Mouse (Mus musculus) natural killer cell, adult 2 months (primary cell): Measurements from ENCODE around the gene Haspin.
"Not testable (repeated sequence)": the region's sequence is repeated elsewhere in the genome, so short reads cannot be mapped to it uniquely, and the experiment has no call there.

Experiments
- DNase-seq, 2 experiments: peaks; one replicate each; pipeline ENCODE4 v3.0.0; 2022; ENCODE audit warnings: low spot score in 2 of 2

Haspin gene

GRCm38 (mm10) chr11:73146026-73146974, 8.2 kb upstream of the Haspin start:
- DNase-seq = no peak

- no peak for DNase-seq
Observed at GRCm38 (mm10) chr11:73144261-73144681, 6.2 kb upstream of the Haspin start.

- DNase-seq = no peak
Observed at GRCm38 (mm10) chr11:73137116-73137515, 978 bp downstream of the Haspin start.

DNA sequence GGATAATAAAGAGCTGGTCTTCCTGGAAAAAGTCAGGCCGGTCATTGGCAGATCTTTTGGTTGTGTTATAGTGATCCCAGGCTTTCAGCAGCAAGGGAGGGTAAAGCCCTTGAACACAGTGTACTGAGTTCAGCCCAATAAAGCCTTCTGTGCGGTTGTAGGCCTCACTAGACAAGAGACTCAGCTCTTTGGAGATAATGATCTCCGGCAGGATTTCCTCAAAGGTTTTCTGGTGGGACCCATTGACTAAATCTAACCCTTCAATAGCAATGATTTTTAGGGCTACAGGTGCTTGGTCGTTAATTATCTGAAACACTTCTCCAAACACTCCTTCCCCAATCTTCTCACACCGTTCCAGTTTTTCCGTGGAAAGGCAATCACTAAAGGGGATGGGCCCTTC, 1.5 kb downstream of the Haspin start:
- no peak for DNase-seq

GRCm38 (mm10) chr11:73134222-73134621, 3.9 kb downstream of the Haspin start:
- no peak for DNase-seq

GRCm38 (mm10) chr11:73132999-73133398, 5.1 kb downstream of the Haspin start:
- DNase-seq = peak; percentile 26 to 47

DNA sequence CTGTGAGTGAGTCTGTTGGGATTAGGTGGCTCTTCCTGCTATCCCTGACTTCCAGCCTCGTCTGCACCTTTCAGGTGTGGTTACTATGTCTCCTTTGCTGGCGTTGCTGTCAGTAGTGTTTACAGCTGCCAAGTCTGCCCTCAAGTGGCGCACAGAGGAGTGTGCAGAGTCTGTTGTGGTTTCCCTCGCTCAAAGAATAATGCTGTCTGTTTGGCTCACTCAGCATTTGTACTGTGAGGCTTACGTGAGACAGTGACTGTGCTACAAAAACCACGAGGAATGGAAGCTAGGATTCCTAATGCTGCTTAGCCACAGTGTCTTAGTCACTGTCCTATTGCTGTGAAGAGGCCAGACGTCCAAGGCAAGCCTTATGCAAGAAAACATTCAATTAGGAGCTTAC, 7.1 kb downstream of the Haspin start:
- DNase-seq = peak; percentile 46 to 53

- no peak for DNase-seq
Observed at GRCm38 (mm10) chr11:73126495-73126894, 11.6 kb downstream of the Haspin start.

DNA sequence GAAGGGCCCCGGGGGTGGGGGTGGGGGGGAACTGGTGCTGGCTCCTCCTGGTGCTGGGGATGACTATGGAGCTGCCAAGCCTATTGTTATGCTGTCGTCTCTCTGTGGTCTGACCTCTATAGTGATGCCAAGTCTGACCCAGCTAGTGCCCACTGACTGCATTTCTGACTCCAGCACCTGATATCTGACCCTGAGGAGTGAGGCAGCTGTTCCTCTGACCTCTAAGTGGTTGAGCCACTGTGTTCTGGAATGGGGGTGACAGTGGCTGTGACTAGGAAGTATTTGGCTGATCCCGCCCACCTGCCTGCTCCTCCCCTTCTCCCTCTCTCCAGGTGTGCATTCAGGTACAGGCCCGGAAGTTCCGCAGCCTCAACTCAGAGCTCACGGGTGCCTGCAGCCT, 26.7 kb downstream of the Haspin start:
- DNase-seq = no peak

GRCm38 (mm10) chr11:73109941-73110340, 28.2 kb downstream of the Haspin start:
- DNase-seq = no peak

GRCm38 (mm10) chr11:73108898-73109625, 29.0 kb downstream of the Haspin start:
- no peak for DNase-seq

DNA sequence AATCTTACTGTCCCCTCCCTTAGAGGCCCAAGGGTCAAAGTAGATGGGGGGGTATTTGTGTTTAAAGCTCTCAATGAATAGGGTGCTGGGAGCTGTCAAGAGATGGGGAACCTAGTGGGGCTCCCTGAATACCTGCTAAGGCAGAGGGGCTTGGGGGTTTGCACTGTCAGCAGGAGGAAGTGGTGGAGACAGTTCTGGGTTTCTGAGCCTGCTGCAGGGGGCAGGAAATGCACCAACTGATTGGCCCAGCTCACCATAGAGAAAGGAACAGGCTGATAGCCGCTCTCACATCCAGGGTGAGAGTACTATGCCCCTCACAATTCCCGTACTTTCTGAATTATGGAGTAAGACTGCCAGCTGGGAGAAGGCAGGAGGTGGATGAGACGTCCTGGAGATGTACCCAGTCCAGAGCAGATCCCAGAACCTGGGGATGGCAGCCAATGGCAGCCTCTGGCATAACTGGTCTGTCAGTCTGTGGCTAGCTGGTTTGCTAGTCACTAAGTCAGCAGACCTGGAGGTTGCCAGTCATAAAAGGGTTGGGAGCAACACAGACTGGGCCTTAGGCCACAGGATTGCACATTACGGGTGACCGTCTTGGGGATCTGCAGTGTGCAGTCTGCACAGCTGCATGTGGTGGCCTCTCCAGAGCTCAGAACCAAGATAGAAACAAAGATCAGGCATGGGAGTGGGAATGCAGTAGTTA, 29.7 kb downstream of the Haspin start:
- DNase-seq = no peak

GRCm38 (mm10) chr11:73107358-73107757, 30.7 kb downstream of the Haspin start:
- not testable (repeated sequence) for DNase-seq

DNA sequence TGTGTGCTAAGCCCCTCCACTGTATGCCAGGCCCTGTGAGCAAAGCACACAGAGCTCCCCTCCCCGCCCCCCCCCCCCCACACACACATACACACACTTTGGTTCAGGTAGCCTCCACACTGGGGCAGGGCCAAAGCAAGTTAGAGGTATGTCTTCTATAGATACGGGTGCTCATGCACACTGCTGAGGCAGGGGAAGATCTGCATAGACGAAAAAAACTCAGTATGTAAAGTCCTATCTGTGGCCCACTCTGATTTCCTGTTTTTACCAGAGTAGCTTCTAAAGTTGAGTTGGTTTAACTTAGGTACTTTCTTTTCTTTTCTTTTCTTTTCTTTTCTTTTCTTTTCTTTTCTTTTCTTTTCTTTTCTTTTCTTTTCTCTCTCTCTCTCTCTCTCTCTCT, 32.8 kb downstream of the Haspin start:
- no peak for DNase-seq

- no peak for DNase-seq
Observed at GRCm38 (mm10) chr11:73101308-73101707, 36.8 kb downstream of the Haspin start.

DNA sequence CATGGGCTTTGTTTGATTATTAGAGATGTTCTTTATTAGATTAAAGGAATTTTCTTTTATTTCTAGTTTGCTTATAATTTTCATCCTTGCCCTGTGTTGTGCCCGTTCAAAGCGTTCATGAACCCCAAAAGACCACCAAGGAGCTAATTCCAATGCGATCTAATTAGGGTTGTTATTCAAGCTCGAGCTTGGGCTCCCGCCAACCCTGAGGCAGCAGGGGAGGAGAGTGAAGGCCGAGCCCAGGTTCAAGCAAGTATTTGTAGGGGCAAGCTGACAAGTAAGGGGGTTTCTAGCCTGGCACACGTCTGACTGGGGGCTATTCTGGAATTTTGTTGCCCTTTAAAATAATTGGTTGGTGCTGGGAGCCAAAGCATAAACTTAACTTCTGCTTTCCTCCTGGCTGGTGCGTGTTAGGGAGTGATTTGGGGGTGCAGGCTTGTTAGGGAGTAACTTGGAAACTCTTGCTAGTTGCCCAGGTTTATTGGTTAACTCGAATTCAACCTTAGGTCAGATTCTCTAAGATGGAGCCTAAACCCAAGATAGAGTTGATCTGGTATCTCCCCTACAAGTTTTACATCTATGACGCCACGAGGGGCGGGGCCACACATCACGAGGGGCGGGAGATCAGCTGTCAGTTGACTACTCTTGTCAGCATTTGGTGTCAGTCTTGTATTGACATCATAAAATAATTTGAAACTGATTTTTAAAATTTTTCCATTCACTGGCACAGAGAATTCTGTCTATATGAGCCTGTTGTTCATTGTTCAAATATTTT, 37.9 kb downstream of the Haspin start:
- no peak for DNase-seq

- no peak for DNase-seq
Observed at GRCm38 (mm10) chr11:73098860-73099259, 39.2 kb downstream of the Haspin start.

GRCm38 (mm10) chr11:73094231-73094995, 43.7 kb downstream of the Haspin start:
- peak; percentile 54 to 62 for DNase-seq

DNA sequence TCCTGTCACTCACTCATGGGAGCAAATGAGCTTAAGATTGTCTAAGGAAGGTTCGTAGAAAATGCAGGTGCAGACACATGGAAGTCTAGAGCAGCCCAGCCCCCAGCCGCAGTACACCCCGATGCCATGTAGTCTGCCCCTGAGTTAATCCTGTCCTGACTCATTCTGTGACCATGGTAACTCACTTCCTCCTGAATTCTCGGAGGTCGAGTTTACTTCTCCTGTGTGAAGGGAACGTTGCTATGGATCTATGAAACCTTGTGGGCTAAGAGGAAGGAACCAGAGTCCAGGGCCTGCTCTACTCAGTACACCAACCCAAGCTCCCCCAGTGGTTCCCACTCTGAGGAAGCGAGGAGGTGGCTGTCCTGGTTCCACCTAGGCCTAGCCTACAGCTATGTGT, 45.2 kb downstream of the Haspin start:
- DNase-seq = no peak

- DNase-seq = no peak
Observed at GRCm38 (mm10) chr11:73092057-73092456, 46.0 kb downstream of the Haspin start.

DNA sequence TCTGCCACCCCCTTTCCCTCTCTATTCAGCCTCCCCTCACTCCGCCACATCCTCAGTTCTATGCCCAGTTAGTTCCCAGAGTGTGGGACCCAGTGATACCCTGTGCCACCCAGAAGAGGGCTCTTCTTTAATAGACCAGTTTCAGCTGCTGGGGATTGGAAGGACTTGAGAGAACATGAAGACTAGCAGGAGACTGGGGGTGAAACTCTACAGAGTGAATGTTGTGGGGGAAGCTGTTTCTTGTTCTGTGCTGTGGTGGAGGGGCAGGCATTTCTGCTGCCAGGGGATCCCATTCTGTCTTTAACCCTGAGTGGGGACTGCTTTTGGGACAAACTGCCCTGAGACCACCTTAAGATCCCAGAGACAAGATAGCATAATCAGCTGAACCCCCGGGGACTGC, 47.3 kb downstream of the Haspin start:
- DNase-seq = no peak
